Mouse (Mus musculus): ENCODE results near the gene Gm42517. TPM values are rescaled to one million over a fixed set of nuclear protein-coding genes. Genes with fewer than 3 reads are reported as not detected.
A peak's percentile ranks its signal among the peaks of the same experiment; 100 is the strongest.

Gm42517 gene
- polyA plus RNA-seq, 1 experiment = 13.5 TPM

- no peak for DNase-seq (ENCODE audit: low read depth)
- TF ChIP-seq CTCF (IDR thresholded peaks at IDR 0.05; ENCODE audit: borderline replicate concordance, extremely low read depth, insufficient read depth, insufficient read length) (no peak), POLR2A (IDR thresholded peaks at IDR 0.05; ENCODE audit: borderline replicate concordance, extremely low read depth, insufficient read depth, insufficient read length, poor library complexity, severe bottlenecking) (no peak)
Observed at GRCm38 (mm10) chr5:108369964-108370363, 2.2 kb upstream of the Gm42517 start.

- TF ChIP-seq POLR2A (IDR thresholded peaks at IDR 0.05; ENCODE audit: borderline replicate concordance, extremely low read depth, insufficient read depth, insufficient read length, poor library complexity, severe bottlenecking) (no peak), CTCF (IDR thresholded peaks at IDR 0.05; ENCODE audit: borderline replicate concordance, extremely low read depth, insufficient read depth, insufficient read length) (no peak)
Observed at GRCm38 (mm10) chr5:108368851-108369621, 1.3 kb upstream of the Gm42517 start.

GRCm38 (mm10) chr5:108368446-108368845 is 724 bp upstream of the Gm42517 start:
- peak; percentile 14 for DNase-seq (ENCODE audit: low read depth)
- TF ChIP-seq CTCF (IDR thresholded peaks at IDR 0.05; ENCODE audit: borderline replicate concordance, extremely low read depth, insufficient read depth, insufficient read length) (no peak), POLR2A (IDR thresholded peaks at IDR 0.05; ENCODE audit: borderline replicate concordance, extremely low read depth, insufficient read depth, insufficient read length, poor library complexity, severe bottlenecking) (no peak)

More at GRCm38 (mm10) chr5:108368851-108369621, 1.3 kb upstream of the Gm42517 start:
- peak; percentile 65 for DNase-seq (ENCODE audit: low read depth)

- peak; percentile 59 for DNase-seq (ENCODE audit: low read depth)
- TF ChIP-seq CTCF (IDR thresholded peaks at IDR 0.05; ENCODE audit: borderline replicate concordance, extremely low read depth, insufficient read depth, insufficient read length) (peak; percentile 5; the same call in 1 of the 2 replicates), POLR2A (IDR thresholded peaks at IDR 0.05; ENCODE audit: borderline replicate concordance, extremely low read depth, insufficient read depth, insufficient read length, poor library complexity, severe bottlenecking) (no peak)
Observed at GRCm38 (mm10) chr5:108366984-108367841, 509 bp downstream of the Gm42517 start.

GRCm38 (mm10) chr5:108366328-108366983 is 1.3 kb downstream of the Gm42517 start:
- TF ChIP-seq CTCF (IDR thresholded peaks at IDR 0.05; ENCODE audit: borderline replicate concordance, extremely low read depth, insufficient read depth, insufficient read length) = no peak
- DNase-seq (ENCODE audit: low read depth) = no peak

GRCm38 (mm10) chr5:108362330-108362729 is 5.4 kb downstream of the Gm42517 start:
- no peak for DNase-seq (ENCODE audit: low read depth)
- TF ChIP-seq POLR2A (IDR thresholded peaks at IDR 0.05; ENCODE audit: borderline replicate concordance, extremely low read depth, insufficient read depth, insufficient read length, poor library complexity, severe bottlenecking) (no peak), CTCF (IDR thresholded peaks at IDR 0.05; ENCODE audit: borderline replicate concordance, extremely low read depth, insufficient read depth, insufficient read length) (no peak)

GRCm38 (mm10) chr5:108360211-108360610 is 7.5 kb downstream of the Gm42517 start:
- DNase-seq (ENCODE audit: low read depth) = no peak
- no peak for TF ChIP-seq CTCF (IDR thresholded peaks at IDR 0.05; ENCODE audit: borderline replicate concordance, extremely low read depth, insufficient read depth, insufficient read length)
- no peak for TF ChIP-seq POLR2A (IDR thresholded peaks at IDR 0.05; ENCODE audit: borderline replicate concordance, extremely low read depth, insufficient read depth, insufficient read length, poor library complexity, severe bottlenecking)

GRCm38 (mm10) chr5:108359491-108359890 is 8.2 kb downstream of the Gm42517 start:
- TF ChIP-seq POLR2A (IDR thresholded peaks at IDR 0.05; ENCODE audit: borderline replicate concordance, extremely low read depth, insufficient read depth, insufficient read length, poor library complexity, severe bottlenecking) (no peak), CTCF (IDR thresholded peaks at IDR 0.05; ENCODE audit: borderline replicate concordance, extremely low read depth, insufficient read depth, insufficient read length) (no peak)
- no peak for DNase-seq (ENCODE audit: low read depth)

- TF ChIP-seq POLR2A (IDR thresholded peaks at IDR 0.05; ENCODE audit: borderline replicate concordance, extremely low read depth, insufficient read depth, insufficient read length, poor library complexity, severe bottlenecking) = no peak
- TF ChIP-seq CTCF (IDR thresholded peaks at IDR 0.05; ENCODE audit: borderline replicate concordance, extremely low read depth, insufficient read depth, insufficient read length) = no peak
- no peak for DNase-seq (ENCODE audit: low read depth)
Observed at GRCm38 (mm10) chr5:108357862-108358261, 9.9 kb downstream of the Gm42517 start.

GRCm38 (mm10) chr5:108354056-108354455 is 13.7 kb downstream of the Gm42517 start:
- no peak for TF ChIP-seq CTCF (IDR thresholded peaks at IDR 0.05; ENCODE audit: borderline replicate concordance, extremely low read depth, insufficient read depth, insufficient read length)
- no peak for TF ChIP-seq POLR2A (IDR thresholded peaks at IDR 0.05; ENCODE audit: borderline replicate concordance, extremely low read depth, insufficient read depth, insufficient read length, poor library complexity, severe bottlenecking)
- DNase-seq (ENCODE audit: low read depth) = no peak

GRCm38 (mm10) chr5:108349511-108350148 is 18.1 kb downstream of the Gm42517 start:
- TF ChIP-seq CTCF (IDR thresholded peaks at IDR 0.05; ENCODE audit: borderline replicate concordance, extremely low read depth, insufficient read depth, insufficient read length) = no peak
- no peak for DNase-seq (ENCODE audit: low read depth)
